Mouse (Mus musculus): ENCODE measurements at regions not wholly inside any gene's neighbourhood (a gene's known extent, or its start where the extent isn't known, plus 50 kb on each side); places are given as distances from the start of the nearest gene placed in this dataset.

- H3K27ac ChIP-seq (ENCODE audit: insufficient read depth, low read depth, low read length), result no peak overlapping the region
- no peaks in the 10 kb centered on the region for H3K4me1 ChIP-seq (ENCODE audit: control insufficient read depth, insufficient read depth, low read length)
- TF ChIP-seq POLR2A (IDR thresholded peaks at IDR 0.05; ENCODE audit: borderline replicate concordance, low read depth, low read length), result no peak
- TF ChIP-seq CTCF (IDR thresholded peaks at IDR 0.05; ENCODE audit: low read depth, low read length), result no peak
- H3K4me3 ChIP-seq (ENCODE audit: insufficient read depth, low read length), result no peak overlapping the region
Measured at GRCm38 (mm10) chr14:46260291-46260980, 118.8 kb upstream of the Gm15217 start.

GRCm38 (mm10) chr14:46275455-46275854 lies 103.8 kb upstream of the Gm15217 start:
- Histone ChIP-seq H3K27ac (ENCODE audit: insufficient read depth, low read depth, low read length) (no peak overlapping the region), H3K4me1 (ENCODE audit: control insufficient read depth, insufficient read depth, low read length) (no peaks in the 10 kb centered on the region), H3K4me3 (ENCODE audit: insufficient read depth, low read length) (no peak overlapping the region)
- TF ChIP-seq CTCF (IDR thresholded peaks at IDR 0.05; ENCODE audit: low read depth, low read length) (no peak), POLR2A (IDR thresholded peaks at IDR 0.05; ENCODE audit: borderline replicate concordance, low read depth, low read length) (no peak)

- no peak overlapping the region for H3K27ac ChIP-seq (ENCODE audit: insufficient read depth, low read depth, low read length)
- no peak overlapping the region for H3K4me3 ChIP-seq (ENCODE audit: insufficient read depth, low read length)
- TF ChIP-seq POLR2A (IDR thresholded peaks at IDR 0.05; ENCODE audit: borderline replicate concordance, low read depth, low read length) (no peak), CTCF (IDR thresholded peaks at IDR 0.05; ENCODE audit: low read depth, low read length) (no peak)
- H3K4me1 ChIP-seq (ENCODE audit: control insufficient read depth, insufficient read depth, low read length), result no peaks in the 10 kb centered on the region
Measured at GRCm38 (mm10) chr14:46276926-46277831, 102.0 kb upstream of the Gm15217 start.

GRCm38 (mm10) chr14:46277832-46278611 lies 101.2 kb upstream of the Gm15217 start:
- H3K4me1 ChIP-seq (ENCODE audit: control insufficient read depth, insufficient read depth, low read length), result no peaks in the 10 kb centered on the region
- no peak overlapping the region for H3K27ac ChIP-seq (ENCODE audit: insufficient read depth, low read depth, low read length)
- no peak overlapping the region for H3K4me3 ChIP-seq (ENCODE audit: insufficient read depth, low read length)
- no peak for TF ChIP-seq CTCF (IDR thresholded peaks at IDR 0.05; ENCODE audit: low read depth, low read length)
- TF ChIP-seq POLR2A (IDR thresholded peaks at IDR 0.05; ENCODE audit: borderline replicate concordance, low read depth, low read length), result no peak

- no peak overlapping the region for H3K27ac ChIP-seq (ENCODE audit: insufficient read depth, low read depth, low read length)
- no peak overlapping the region for H3K4me3 ChIP-seq (ENCODE audit: insufficient read depth, low read length)
- H3K4me1 ChIP-seq (ENCODE audit: control insufficient read depth, insufficient read depth, low read length), result no peaks in the 10 kb centered on the region
- TF ChIP-seq POLR2A (IDR thresholded peaks at IDR 0.05; ENCODE audit: borderline replicate concordance, low read depth, low read length) (no peak), CTCF (IDR thresholded peaks at IDR 0.05; ENCODE audit: low read depth, low read length) (no peak)
Measured at GRCm38 (mm10) chr14:46292398-46292797, 86.8 kb upstream of the Gm15217 start.

- no peaks in the 10 kb centered on the region for H3K4me1 ChIP-seq (ENCODE audit: control insufficient read depth, insufficient read depth, low read length)
- no peak overlapping the region for H3K4me3 ChIP-seq (ENCODE audit: insufficient read depth, low read length)
- no peak for TF ChIP-seq POLR2A (IDR thresholded peaks at IDR 0.05; ENCODE audit: borderline replicate concordance, low read depth, low read length)
- no peak for TF ChIP-seq CTCF (IDR thresholded peaks at IDR 0.05; ENCODE audit: low read depth, low read length)
- no peak overlapping the region for H3K27ac ChIP-seq (ENCODE audit: insufficient read depth, low read depth, low read length)
Measured at GRCm38 (mm10) chr14:46296275-46296674, 82.9 kb upstream of the Gm15217 start.

GRCm38 (mm10) chr14:46300546-46300945 lies 78.7 kb upstream of the Gm15217 start:
- Histone ChIP-seq H3K4me3 (ENCODE audit: insufficient read depth, low read length) (no peak overlapping the region), H3K4me1 (ENCODE audit: control insufficient read depth, insufficient read depth, low read length) (no peaks in the 10 kb centered on the region), H3K27ac (ENCODE audit: insufficient read depth, low read depth, low read length) (no peak overlapping the region)
- TF ChIP-seq CTCF (IDR thresholded peaks at IDR 0.05; ENCODE audit: low read depth, low read length) (no peak), POLR2A (IDR thresholded peaks at IDR 0.05; ENCODE audit: borderline replicate concordance, low read depth, low read length) (no peak)

GRCm38 (mm10) chr14:46302601-46303000 lies 76.6 kb upstream of the Gm15217 start:
- Histone ChIP-seq H3K4me1 (ENCODE audit: control insufficient read depth, insufficient read depth, low read length) (no peaks in the 10 kb centered on the region), H3K4me3 (ENCODE audit: insufficient read depth, low read length) (no peak overlapping the region), H3K27ac (ENCODE audit: insufficient read depth, low read depth, low read length) (no peak overlapping the region)
- TF ChIP-seq CTCF (IDR thresholded peaks at IDR 0.05; ENCODE audit: low read depth, low read length) (no peak), POLR2A (IDR thresholded peaks at IDR 0.05; ENCODE audit: borderline replicate concordance, low read depth, low read length) (no peak)

GRCm38 (mm10) chr14:46305267-46305666 lies 73.9 kb upstream of the Gm15217 start:
- no peaks in the 10 kb centered on the region for H3K4me1 ChIP-seq (ENCODE audit: control insufficient read depth, insufficient read depth, low read length)
- TF ChIP-seq POLR2A (IDR thresholded peaks at IDR 0.05; ENCODE audit: borderline replicate concordance, low read depth, low read length) (no peak), CTCF (IDR thresholded peaks at IDR 0.05; ENCODE audit: low read depth, low read length) (no peak)
- H3K4me3 ChIP-seq (ENCODE audit: insufficient read depth, low read length), result no peak overlapping the region
- no peak overlapping the region for H3K27ac ChIP-seq (ENCODE audit: insufficient read depth, low read depth, low read length)

Data from bone marrow macrophage, adult 2 months (primary cell).